Mouse (Mus musculus) Patski (cell line): ENCODE data around the gene Il18. TPM values are rescaled to one million over a fixed set of nuclear protein-coding genes. Genes with fewer than 3 reads are reported as not detected.

ENCODE experiments used
- ATAC-seq: fragments of 100-300 bp; one replicate; pipeline ENCODE4 v1.8.0; 2021
- CTCF ChIA-PET: fragments of 350-600 bp; sonication (Branson Sonifier 250); formaldehyde crosslinking; loops from one replicate; lab custom pipeline; 2022; ENCODE audit warnings: inconsistent platforms; lab: Charles Lee
- POLR2A ChIA-PET: fragments of 350-600 bp; sonication (Branson Sonifier 250); formaldehyde crosslinking; loops from one replicate; lab custom pipeline; 2022; ENCODE audit warnings: antibody characterized with exemption, inconsistent platforms; lab: Charles Lee
- DNase-seq: peaks from one replicate; pipeline ENCODE4 v3.0.0-alpha.2; 2011; ENCODE audit warnings: low read depth, low spot score
- H3K27me3 ChIP-seq: fragments of 371-371 bp; one replicate; pipeline ENCODE4 v1.5.1; 2021
- CTCF ChIP-seq: fragments of 100-300 bp; IDR thresholded peaks from one replicate; pipeline ENCODE4 v1.5.1; 2021
- in situ Hi-C: fragments of 300-500 bp; cut with MboI; formaldehyde crosslinking; loops from 3 replicates; pipeline ENCODE4 v1.11.1; 2018; ENCODE audit warnings: low pct_unique_long_range_greater_than_20kb, mixed read lengths
- polyA plus RNA-seq: library from polyadenylated mRNA; unstranded; gene quantifications from one replicate; pipeline ENCODE4 v1.2.3, GENCODE M21; 2021

Gene Il18
- polyA plus RNA-seq, 1 experiment from 2014 or later, result 3.6 TPM

DNA sequence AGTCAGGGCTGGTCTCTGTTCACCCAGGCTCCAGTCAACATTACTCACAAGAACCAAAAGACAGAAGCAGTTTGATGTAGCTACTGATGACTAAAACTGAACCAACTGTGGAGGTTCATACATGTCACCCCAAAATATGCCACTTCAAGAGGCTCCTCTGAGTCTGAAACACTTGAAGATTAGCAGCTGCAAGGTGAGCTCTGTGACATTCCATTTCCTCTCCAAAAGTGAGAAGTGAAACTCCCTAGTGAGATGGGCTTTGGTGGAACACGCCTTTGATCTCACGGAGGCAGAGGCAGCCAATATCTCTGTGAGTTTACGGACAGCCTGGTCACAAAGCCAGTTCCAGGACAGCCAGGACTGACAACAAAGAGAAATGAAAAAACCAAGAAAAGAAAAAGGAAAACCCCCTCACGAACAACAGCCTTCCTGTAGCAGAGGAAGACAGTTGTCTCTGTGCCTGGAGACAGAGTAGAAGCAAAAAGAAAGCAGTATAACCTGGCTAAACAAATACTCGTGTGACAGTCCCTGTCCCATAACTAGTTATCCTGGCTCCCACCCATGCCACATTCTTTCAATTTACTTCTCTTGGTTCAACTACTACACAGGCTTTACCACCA lies 6.7 kb upstream of the Il18 start:
- POLR2A ChIA-PET, result interaction anchor here (0.6 kb wide), 1 partner anchor 57 kb away, joined by 3 read pairs; no protein-coding TSS in a partner anchor
- ATAC-seq, result no peak
- no peaks in the 10 kb centered on the region for H3K27me3 ChIP-seq
- no peak for TF ChIP-seq CTCF
- CTCF ChIA-PET, result no interaction called here
- DNase-seq, result no peak
- in situ Hi-C loops, result no loop called here

DNA sequence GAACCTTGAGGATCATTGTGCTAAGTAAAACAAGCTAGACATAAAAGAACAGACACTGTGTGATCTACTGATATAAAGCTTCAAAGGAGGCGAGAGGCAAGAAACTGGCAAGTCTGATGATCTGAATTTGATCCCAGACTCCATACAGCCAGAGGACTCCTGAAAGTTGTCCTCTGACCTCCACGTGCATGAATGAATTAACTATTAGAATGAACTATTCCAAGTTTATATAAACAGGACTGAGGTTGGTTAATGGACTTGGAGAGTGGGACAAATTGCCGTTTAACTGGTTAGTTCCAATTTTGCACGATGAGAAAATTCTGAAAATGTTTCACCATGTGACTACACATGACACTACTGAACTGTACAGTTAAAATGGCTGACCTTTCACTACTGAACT lies 5.7 kb upstream of the Il18 start:
- in situ Hi-C loops, result no loop called here
- ChIA-PET CTCF (interaction anchor here (0.9 to 1.6 kb wide), 2 partner anchors 8 to 21 kb away, joined by 3 to 8 read pairs; partner anchors contain the start of gene Pts), POLR2A (no interaction called here)
- ATAC-seq, result no peak
- no peak for DNase-seq
- H3K27me3 ChIP-seq, result no peaks in the 10 kb centered on the region
- TF ChIP-seq CTCF, result no peak

DNA sequence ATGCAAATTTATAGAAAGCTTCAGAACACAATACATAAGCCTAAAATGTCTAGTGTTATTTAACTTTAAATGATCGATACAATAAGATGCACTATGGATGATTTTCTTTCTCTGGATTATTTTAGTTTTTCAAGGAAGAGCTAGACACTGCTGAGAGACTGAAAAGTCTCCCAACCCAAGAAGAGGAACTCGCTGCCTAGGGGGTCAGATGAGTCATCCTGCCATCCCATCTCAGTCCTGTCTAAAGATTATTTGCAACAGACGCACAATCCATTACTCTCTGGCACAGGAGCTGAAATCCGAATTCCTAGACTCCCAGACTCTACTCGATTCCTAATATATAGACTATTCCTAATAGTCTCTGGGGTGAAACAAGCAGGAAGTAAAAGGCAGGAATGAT lies 2.4 kb upstream of the Il18 start:
- ATAC-seq, result no peak
- POLR2A ChIA-PET, result interaction anchor here (1.1 kb wide), 1 partner anchor 13 kb away, joined by 4 read pairs; no protein-coding TSS in a partner anchor
- peaks cover 5% of the 10 kb centered on the region for H3K27me3 ChIP-seq
- no peak for TF ChIP-seq CTCF
- in situ Hi-C loops, result no loop called here
- DNase-seq, result no peak
- CTCF ChIA-PET, result interaction anchor here (0.7 kb wide), 1 partner anchor 14 kb away, joined by 3 read pairs; no protein-coding TSS in a partner anchor

DNA sequence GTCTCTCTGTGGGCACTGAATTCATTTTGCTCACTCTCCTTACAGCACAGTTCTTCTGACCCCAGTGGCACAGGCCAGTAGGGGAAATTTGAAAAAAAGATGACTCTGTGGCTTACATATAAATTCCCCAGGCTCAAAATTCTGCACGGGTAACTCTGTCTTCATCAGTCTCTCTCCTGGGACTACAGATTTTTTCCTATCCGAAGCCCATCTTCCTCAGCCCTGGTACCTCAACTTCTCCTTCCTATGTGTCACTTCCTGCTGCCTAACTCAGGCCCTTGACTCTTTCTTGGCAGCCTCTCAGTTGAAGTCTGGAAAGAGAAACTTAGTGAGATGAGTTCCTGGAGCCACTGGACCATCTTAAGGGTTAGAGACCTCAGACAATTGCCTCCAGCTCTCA lies 1.1 kb upstream of the Il18 start:
- no peak for TF ChIP-seq CTCF
- ATAC-seq, result no peak
- DNase-seq, result no peak
- in situ Hi-C loops, result no loop called here
- ChIA-PET CTCF (interaction anchor here (1.1 kb wide), 1 partner anchor 10 kb away, joined by 3 read pairs; no protein-coding TSS in a partner anchor), POLR2A (no interaction called here)
- H3K27me3 ChIP-seq, result peaks cover 16% of the 10 kb centered on the region

- DNase-seq (no peak), ATAC-seq (no peak)
- in situ Hi-C loops, result no loop called here
- ChIA-PET CTCF (no interaction called here), POLR2A (no interaction called here)
- H3K27me3 ChIP-seq, result peaks cover 20% of the 10 kb centered on the region
- TF ChIP-seq CTCF, result no peak
Measured at GRCm38 (mm10) chr9:50555094-50555446, 443 bp downstream of the Il18 start, which contains the start of gene Bco2. Gene Bco2, minus strand, starts transcription at chr9:50555181.

DNA sequence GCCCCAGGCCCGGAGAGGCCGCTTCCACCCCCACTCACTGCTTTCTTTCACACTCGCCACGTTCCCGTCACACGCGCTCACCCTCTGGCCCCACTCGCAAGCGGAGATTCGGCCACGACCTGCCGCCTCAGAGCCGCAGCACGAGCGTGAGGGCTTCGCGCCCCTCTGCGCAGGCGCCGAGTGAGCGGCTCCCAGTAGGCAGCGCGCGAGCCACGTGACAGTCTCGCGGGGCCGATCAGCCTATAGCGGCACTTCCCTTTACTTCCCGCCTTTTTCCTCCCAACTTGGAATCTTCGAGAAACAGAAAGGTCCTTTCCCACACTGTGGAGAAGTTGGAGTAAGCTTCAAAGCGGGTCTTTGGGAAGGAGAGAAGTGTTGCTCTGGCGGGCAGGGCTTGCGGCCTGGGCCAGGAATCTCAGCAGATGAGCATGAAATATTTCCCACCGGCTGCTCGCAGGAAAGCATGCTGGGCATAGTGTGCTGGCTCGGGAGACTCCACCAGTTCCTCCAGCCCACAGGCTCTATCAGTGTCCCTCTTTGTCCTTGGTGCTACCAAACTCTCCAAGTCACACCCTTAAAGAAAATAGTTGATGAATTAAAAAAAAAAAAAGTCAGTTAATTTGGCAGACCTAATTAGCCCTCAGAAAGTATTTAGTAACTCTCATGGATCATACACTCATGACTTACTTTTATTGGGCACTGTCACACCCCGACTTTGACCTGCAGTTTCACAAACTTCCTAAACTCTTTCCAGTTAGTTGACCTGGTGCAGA lies 6.7 kb downstream of the Il18 start, which contains the start of gene Tex12:
TSS of gene Tex12 (minus strand) at position 181 of the 773 bp plus-strand sequence.
- no peak for TF ChIP-seq CTCF
- no peak for ATAC-seq
- no peak for DNase-seq
- in situ Hi-C loops, result no loop called here
- POLR2A ChIA-PET, result no interaction called here
- CTCF ChIA-PET, result no interaction called here
- peaks cover 20% of the 10 kb centered on the region for H3K27me3 ChIP-seq

- TF ChIP-seq CTCF, result no peak
- peaks cover 17% of the 10 kb centered on the region for H3K27me3 ChIP-seq
- CTCF ChIA-PET, result no interaction called here
- POLR2A ChIA-PET, result no interaction called here
- DNase-seq, result no peak
- no peak for ATAC-seq
- in situ Hi-C loops, result no loop called here
Measured at GRCm38 (mm10) chr9:50561918-50562360, 7.3 kb downstream of the Il18 start.

DNA sequence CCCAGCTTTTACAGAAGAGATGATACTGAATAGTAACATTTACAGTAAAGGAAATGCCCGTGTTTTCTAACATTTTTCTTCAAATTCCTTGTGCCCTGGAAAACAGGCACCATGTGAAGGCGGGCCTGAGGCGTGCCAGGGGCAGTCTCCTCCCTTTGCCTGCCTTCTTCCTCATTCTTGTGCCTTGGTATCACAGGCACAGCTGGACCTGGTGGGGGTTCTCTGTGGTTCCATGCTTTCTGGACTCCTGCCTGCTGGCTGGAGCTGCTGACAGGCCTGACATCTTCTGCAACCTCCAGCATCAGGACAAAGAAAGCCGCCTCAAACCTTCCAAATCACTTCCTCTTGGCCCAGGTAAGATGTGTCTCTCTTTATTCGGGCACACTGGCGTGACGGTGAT lies 10.5 kb downstream of the Il18 start:
- no peaks in the 10 kb centered on the region for H3K27me3 ChIP-seq
- POLR2A ChIA-PET, result interaction anchor here (1.1 kb wide), 1 partner anchor 13 kb away, joined by 4 read pairs; no protein-coding TSS in a partner anchor
- in situ Hi-C loops, result no loop called here
- DNase-seq (no peak), ATAC-seq (no peak)
- TF ChIP-seq CTCF, result no peak
- CTCF ChIA-PET, result interaction anchor here (1.1 to 1.6 kb wide), 3 partner anchors 17 to 37 kb away, joined by 3 to 6 read pairs (median 3); no protein-coding TSS in a partner anchor

DNA sequence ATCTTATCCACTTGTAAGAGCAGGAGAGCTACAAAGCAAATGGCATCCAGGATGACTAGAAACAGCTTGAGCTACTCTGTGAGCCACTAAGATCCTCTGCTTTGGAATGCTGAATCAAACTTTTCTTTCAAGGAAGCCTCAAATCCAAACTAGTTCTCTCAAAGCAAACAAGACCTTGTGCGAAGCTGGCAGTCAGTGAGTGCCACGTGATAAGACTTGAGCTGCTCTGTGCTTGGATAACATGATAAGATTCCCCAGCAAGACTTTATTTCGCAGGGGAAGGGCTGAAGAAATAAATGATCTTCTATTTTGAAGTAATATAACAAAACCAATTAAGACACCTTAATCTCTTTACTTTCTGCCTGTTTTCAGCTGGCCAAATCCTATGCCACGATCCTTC lies 11.3 kb downstream of the Il18 start:
- in situ Hi-C loops, result no loop called here
- POLR2A ChIA-PET, result interaction anchor here (1.1 kb wide), 1 partner anchor 13 kb away, joined by 4 read pairs; no protein-coding TSS in a partner anchor
- no peak for TF ChIP-seq CTCF
- ATAC-seq, result no peak
- no peaks in the 10 kb centered on the region for H3K27me3 ChIP-seq
- no peak for DNase-seq
- CTCF ChIA-PET, result interaction anchor here (1.1 to 2.9 kb wide), 3 partner anchors 17 to 29 kb away, joined by 3 to 9 read pairs (median 6); no protein-coding TSS in a partner anchor

DNA sequence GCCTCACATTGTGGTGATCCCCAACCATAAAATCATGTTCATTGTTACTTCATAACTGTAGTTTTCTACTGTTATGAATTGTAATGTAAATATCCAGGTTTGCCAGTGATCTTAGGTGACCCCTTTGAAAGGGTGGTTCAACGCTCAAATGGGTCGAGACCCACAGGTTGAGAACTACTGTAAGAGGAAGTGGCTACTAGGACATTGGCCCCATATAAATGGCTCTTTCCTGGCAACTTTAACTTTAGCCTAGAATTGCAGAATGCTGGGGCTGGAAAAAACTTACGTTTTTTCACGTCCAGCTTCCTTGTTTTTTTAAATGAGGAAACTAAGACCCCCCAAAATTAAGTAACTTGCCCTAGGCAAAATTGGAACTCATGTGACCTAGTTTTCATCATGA lies 12.7 kb downstream of the Il18 start:
- TF ChIP-seq CTCF, result no peak
- CTCF ChIA-PET, result interaction anchor here (2.9 kb wide), 1 partner anchor 30 kb away, joined by 9 read pairs; no protein-coding TSS in a partner anchor
- no peaks in the 10 kb centered on the region for H3K27me3 ChIP-seq
- no peak for ATAC-seq
- DNase-seq, result no peak
- POLR2A ChIA-PET, result no interaction called here
- in situ Hi-C loops, result no loop called here
